In genomic region chr11:93097941-93098828, GRCm38 (mm10) we compare ENCODE assay signal across 8 mouse cellular contexts. TPM values are rescaled to one million over a fixed set of nuclear protein-coding genes. Genes with fewer than 3 reads are reported as not detected.
DNase-seq lines count a peak whose midpoint lies in the region; ATAC-seq lines count a peak whose summit lies in the region.

TSS of gene Car10 (plus strand) at chr11:93098028.

- peak within 1 kb of the TSS; percentile 62 for H3K4me2 ChIP-seq in heart, embryonic 14.5 days (ENCODE audit: low read length)
- peak within 1 kb of the TSS; percentile 80 for H3K4me2 ChIP-seq in forebrain, embryonic 16.5 days (ENCODE audit: low read length)

- intact Hi-C loops in left cerebral cortex, postnatal 10 days (cut with DNase I): loop anchor here (5.0 to 10.0 kb wide), 2 partner anchors 963 to 1811 kb away; no protein-coding TSS in a partner anchor

- no peak within 1 kb of the TSS for H3K9ac ChIP-seq in heart, embryonic 14.5 days (ENCODE audit: low read length)
- peak within 1 kb of the TSS; percentile 56 for H3K9ac ChIP-seq in forebrain, embryonic 16.5 days (replicated peaks; ENCODE audit: low read depth, low read length)

- under 1% methylated on average over 46 of the region's 48 CpGs for WGBS in heart, embryonic 14.5 days
- under 1% methylated on average over 47 of the region's 48 CpGs for WGBS in forebrain, embryonic 16.5 days

- H3K4me3 ChIP-seq in heart, embryonic 14.5 days (ENCODE audit: control insufficient read depth in 1 of 2, insufficient read depth in 1 of 2, low read depth in 1 of 2, low read length in 2 of 2): peak within 1 kb of the TSS; percentile 12 to 38; a peak in 3 of 4 replicates
- peak within 1 kb of the TSS; percentile 47 for H3K4me3 ChIP-seq in forebrain, embryonic 16.5 days (replicated peaks; ENCODE audit: low read length)

- ATAC-seq in heart, embryonic 14.5 days (ENCODE audit: insufficient number of reproducible peaks, insufficient read depth, low FRiP score, low read depth): no peak
- ATAC-seq in forebrain, embryonic 16.5 days: peak; percentile 73

- no peak within 1 kb of the TSS for H3K27ac ChIP-seq in heart, embryonic 14.5 days (replicated peaks in 1 of 2; ENCODE audit: control insufficient read depth in 1 of 2, insufficient read depth in 1 of 2, low read depth in 2 of 2, low read length in 2 of 2)
- H3K27ac ChIP-seq in forebrain, embryonic 16.5 days (ENCODE audit: low read length): no peak within 1 kb of the TSS

- H3K4me1 ChIP-seq in heart, embryonic 14.5 days (ENCODE audit: control insufficient read depth in 2 of 2, insufficient read depth in 2 of 2, low read length in 2 of 2): peaks cover 2% of the 10 kb centered on the region in 2 experiments; a peak in 1 of 4 replicates
- peaks cover 28% of the 10 kb centered on the region for H3K4me1 ChIP-seq in forebrain, embryonic 16.5 days (replicated peaks; ENCODE audit: control insufficient read depth, insufficient read depth, low read length)

- H3K9me3 ChIP-seq in heart, embryonic 14.5 days (ENCODE audit: control insufficient read depth, low read length): no peaks in the 10 kb centered on the region
- no peaks in the 10 kb centered on the region for H3K9me3 ChIP-seq in forebrain, embryonic 16.5 days (ENCODE audit: control insufficient read depth, low read length)

- H3K36me3 ChIP-seq in heart, embryonic 14.5 days (ENCODE audit: control insufficient read depth, insufficient read depth, low read length): no peaks in the 10 kb centered on the region
- H3K36me3 ChIP-seq in forebrain, embryonic 16.5 days (ENCODE audit: control insufficient read depth, insufficient read depth): no peaks in the 10 kb centered on the region

- H3K27me3 ChIP-seq in heart, embryonic 14.5 days (ENCODE audit: control insufficient read depth, insufficient read depth, low read length): peaks cover 66% of the 10 kb centered on the region
- H3K27me3 ChIP-seq in forebrain, embryonic 16.5 days (replicated peaks; ENCODE audit: control insufficient read depth, insufficient read depth, low read length): peaks cover 25% of the 10 kb centered on the region

- no peak for DNase-seq in heart, postnatal 4 days
- peak; percentile 75 for DNase-seq in cerebellum, adult 11-12 months
- peak in 1 of 2 experiments; percentile 50 for DNase-seq in left cerebral cortex, postnatal 10 days (ENCODE audit: extremely low spot score in 1 of 2, low spot score in 2 of 2)
- peak; percentile 49 for DNase-seq in retina, embryonic 14.5 days (ENCODE audit: low spot score)
- no peak for DNase-seq in urinary bladder, adult 18-20 months (ENCODE audit: low spot score in 2 of 2)
- no peak for DNase-seq in spleen, postnatal 36 days (ENCODE audit: low spot score in 2 of 2)

RNA-seq across cellular contexts. Expression of gene Car10, which starts in this region (rescaled TPM):
- 0.07 TPM in 1 of 2 replicates, not detected in the other for polyA plus RNA-seq in heart, embryonic 14.5 days (2014; fragmentation: Nextera tagmentation; extraction: Ambion mirVana)
- not detected for total RNA-seq in heart, postnatal 4 days (2021)
- 7.7 and 18.6 TPM in 2 replicates for polyA plus RNA-seq in forebrain, embryonic 16.5 days (2015; fragmentation: Nextera tagmentation; extraction: Ambion mirVana)
- total RNA-seq in left cerebral cortex, postnatal 10 days (2021): 10 to 100 TPM; 71.9 to 72.1 TPM

Comparison
In these comparisons a context has a peak if more than half of its experiments do, and no peak if none do; other contexts are left out.
1. RNA of gene Car10 (total RNA-seq): 71.9 to 72.1 TPM in left cerebral cortex, postnatal 10 days; not detected in heart, postnatal 4 days; every median in the first group is over 10 times any median in the second.
2. DNase-seq: peak in cerebellum, adult 11-12 months (single experiment) and retina, embryonic 14.5 days (single experiment); none in heart, postnatal 4 days (single experiment), urinary bladder, adult 18-20 months (0 of 2) and spleen, postnatal 36 days (0 of 2).